Mouse (Mus musculus): ENCODE results near the gene Gm2a. TPM values are rescaled to one million over a fixed set of nuclear protein-coding genes. Genes with fewer than 3 reads are reported as not detected.
A peak's percentile ranks its signal among the peaks of the same experiment; 100 is the strongest.

The Gm2a gene
- polyA plus RNA-seq, 1 experiment from 2014 or later, result 26.6 TPM

- H3K9me3 ChIP-seq (ENCODE audit: low read length), result no peaks in the 10 kb centered on the region
- WGBS, result 22% methylated on average over 3 of the region's 3 CpGs
Measured at GRCm38 (mm10) chr11:55154398-55155069, 56.6 kb downstream of the Gm2a start.

GRCm38 (mm10) chr11:55155070-55155421, 57.1 kb downstream of the Gm2a start:
- ATAC-seq, result peak; percentile 47
- no peak overlapping the region for H3K9ac ChIP-seq (replicated peaks; ENCODE audit: low read depth)
- H3K36me3 ChIP-seq (ENCODE audit: insufficient read depth, low read length), result no peaks in the 10 kb centered on the region
- H3K4me3 ChIP-seq (ENCODE audit: low read depth, low read length), result no peak overlapping the region
- no peak overlapping the region for H3K4me2 ChIP-seq (replicated peaks; ENCODE audit: low read depth, low read length)
- DNase-seq (ENCODE audit: low spot score), result peak; percentile 47
- no peaks in the 10 kb centered on the region for H3K27me3 ChIP-seq (replicated peaks; ENCODE audit: insufficient read depth, low read length)
- 60% methylated on average over 6 of the region's 6 CpGs for WGBS
- no peaks in the 10 kb centered on the region for H3K9me3 ChIP-seq (ENCODE audit: low read length)
- H3K27ac ChIP-seq (ENCODE audit: low read length), result no peak overlapping the region
- TF ChIP-seq CTCF (IDR thresholded peaks at IDR 0.05) (no peak), EP300 (IDR thresholded peaks at IDR 0.05) (no peak)
- no peaks in the 10 kb centered on the region for H3K4me1 ChIP-seq (ENCODE audit: insufficient read depth, low read depth, low read length)

More at GRCm38 (mm10) chr11:55154398-55155069, 56.6 kb downstream of the Gm2a start:
- TF ChIP-seq EP300 (IDR thresholded peaks at IDR 0.05), result no peak
- no peak for TF ChIP-seq CTCF (IDR thresholded peaks at IDR 0.05)
- Histone ChIP-seq H3K27me3 (replicated peaks; ENCODE audit: insufficient read depth, low read length) (no peaks in the 10 kb centered on the region), H3K4me3 (ENCODE audit: low read depth, low read length) (no peak overlapping the region), H3K27ac (ENCODE audit: low read length) (no peak overlapping the region), H3K36me3 (ENCODE audit: insufficient read depth, low read length) (no peaks in the 10 kb centered on the region), H3K4me1 (ENCODE audit: insufficient read depth, low read depth, low read length) (no peaks in the 10 kb centered on the region), H3K9ac (replicated peaks; ENCODE audit: low read depth) (no peak overlapping the region), H3K4me2 (replicated peaks; ENCODE audit: low read depth, low read length) (no peak overlapping the region)
- DNase-seq (ENCODE audit: low spot score) (no peak), ATAC-seq (no peak)

- H3K27ac ChIP-seq (ENCODE audit: low read length), result no peak overlapping the region
- peak; percentile 79 for DNase-seq (ENCODE audit: low spot score)
- peak; percentile 54 for ATAC-seq
- H3K27me3 ChIP-seq (replicated peaks; ENCODE audit: insufficient read depth, low read length), result no peaks in the 10 kb centered on the region
- no peaks in the 10 kb centered on the region for H3K36me3 ChIP-seq (ENCODE audit: insufficient read depth, low read length)
- no peaks in the 10 kb centered on the region for H3K4me1 ChIP-seq (ENCODE audit: insufficient read depth, low read depth, low read length)
- 49% methylated on average over 13 of the region's 13 CpGs for WGBS
- no peak overlapping the region for H3K9ac ChIP-seq (replicated peaks; ENCODE audit: low read depth)
- no peak for TF ChIP-seq EP300 (IDR thresholded peaks at IDR 0.05)
- TF ChIP-seq CTCF (IDR thresholded peaks at IDR 0.05), result peak; percentile 93
- H3K9me3 ChIP-seq (ENCODE audit: low read length), result no peaks in the 10 kb centered on the region
- H3K4me3 ChIP-seq (ENCODE audit: low read depth, low read length), result no peak overlapping the region
- no peak overlapping the region for H3K4me2 ChIP-seq (replicated peaks; ENCODE audit: low read depth, low read length)
Measured at GRCm38 (mm10) chr11:55158785-55159359, 61.0 kb downstream of the Gm2a start.

Other genes with a start within 250 kb of the Gm2a start
- gene Lyrm7, start 237.2 kb upstream of the Gm2a start, polyA plus RNA-seq (2015; fragmentation: Nextera tagmentation; extraction: Ambion mirVana), result 2.3 and 3.1 TPM in 2 replicates
- 500 and 528 TPM in 2 replicates for gene Hint1, start 231.7 kb upstream of the Gm2a start, polyA plus RNA-seq (2015; fragmentation: Nextera tagmentation; extraction: Ambion mirVana)
- gene Gpx3, start 195.7 kb upstream of the Gm2a start, polyA plus RNA-seq (2015; fragmentation: Nextera tagmentation; extraction: Ambion mirVana), result 342 and 535 TPM in 2 replicates
- 17.6 and 22.7 TPM in 2 replicates for gene Tnip1, start 135.2 kb upstream of the Gm2a start, polyA plus RNA-seq (2015; fragmentation: Nextera tagmentation; extraction: Ambion mirVana)
- gene Anxa6, start 64.7 kb upstream of the Gm2a start, polyA plus RNA-seq (2015; fragmentation: Nextera tagmentation; extraction: Ambion mirVana), result 228 and 265 TPM in 2 replicates
- gene Ccdc69, start 20.0 kb upstream of the Gm2a start, polyA plus RNA-seq (2015; fragmentation: Nextera tagmentation; extraction: Ambion mirVana), result 1.4 and 1.8 TPM in 2 replicates
- 0.07 TPM in 1 of 2 replicates, not detected in the other for gene Slc36a3, start 53.6 kb downstream of the Gm2a start, polyA plus RNA-seq (2015; fragmentation: Nextera tagmentation; extraction: Ambion mirVana)
- 25.4 and 32.4 TPM in 2 replicates for gene Slc36a2, start 87.0 kb downstream of the Gm2a start, polyA plus RNA-seq (2015; fragmentation: Nextera tagmentation; extraction: Ambion mirVana)
- gene Slc36a1, start 106.2 kb downstream of the Gm2a start, polyA plus RNA-seq (2015; fragmentation: Nextera tagmentation; extraction: Ambion mirVana), result 1.7 and 1.8 TPM in 2 replicates
- gene Fat2, start 238.4 kb downstream of the Gm2a start, polyA plus RNA-seq (2015; fragmentation: Nextera tagmentation; extraction: Ambion mirVana), result 0.23 TPM in 2 replicates